Comparison of ENCODE assay signal across 8 mouse cellular contexts in the genomic region with DNA sequence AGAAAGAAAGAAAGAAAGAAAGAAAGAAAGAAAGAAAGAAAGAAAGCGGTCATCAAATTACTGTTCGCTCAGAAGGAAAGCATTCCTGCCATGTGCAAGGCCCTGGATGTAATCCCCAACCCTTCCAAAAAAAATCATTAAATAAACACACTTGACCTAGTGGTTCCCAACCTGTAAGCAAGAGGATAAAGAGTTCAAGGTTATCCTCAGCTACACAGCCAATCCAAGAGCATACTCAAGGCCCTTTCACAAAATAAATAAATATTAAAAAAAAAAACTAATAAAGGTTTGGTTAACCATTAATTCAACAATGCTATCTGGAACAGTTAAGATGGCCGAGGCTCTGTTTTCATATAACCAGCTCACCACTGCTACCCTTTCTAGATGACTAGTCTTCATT. TPM values are rescaled to one million over a fixed set of nuclear protein-coding genes. Genes with fewer than 3 reads are reported as not detected.
A peak's percentile ranks its signal among the peaks of the same experiment; 100 is the strongest.
DNase-seq lines count a peak whose midpoint lies in the region; ATAC-seq and TF ChIP-seq lines count a peak whose summit lies in the region.

No protein-coding gene starts in this region.

- peak overlapping the region; percentile 66 for H3K9ac ChIP-seq in liver, adult 2 months (ENCODE audit: low read depth, low read length)
- H3K9ac ChIP-seq in forebrain, embryonic 11.5 days (ENCODE audit: low read length), result peak overlapping the region; percentile 29; the same call in 1 of the 2 replicates
- no peak overlapping the region for H3K9ac ChIP-seq in limb, embryonic 11.5 days (ENCODE audit: low read length)
- H3K9ac ChIP-seq in neural tube, embryonic 15.5 days (replicated peaks), result peak overlapping the region; percentile 76

- H3K36me3 ChIP-seq in liver, adult 2 months (ENCODE audit: control insufficient read depth, insufficient read depth, low read length), result no peaks in the 10 kb centered on the region
- no peaks in the 10 kb centered on the region for H3K36me3 ChIP-seq in forebrain, embryonic 11.5 days (ENCODE audit: control insufficient read depth, insufficient read depth, low read length)
- no peaks in the 10 kb centered on the region for H3K36me3 ChIP-seq in limb, embryonic 11.5 days (ENCODE audit: control insufficient read depth, insufficient read depth, low read length)
- H3K36me3 ChIP-seq in neural tube, embryonic 15.5 days, result no peaks in the 10 kb centered on the region

- peak; percentile 98 for DNase-seq in liver, adult 2 months (ENCODE audit: extremely low read depth, low read depth, low spot score)
- DNase-seq in liver, result no peak
- DNase-seq in forebrain, embryonic 11.5 days (ENCODE audit: low spot score), result no peak
- no peak for DNase-seq in limb, embryonic 11.5 days (ENCODE audit: low spot score)
- no peak for DNase-seq in spleen, postnatal 36 days (ENCODE audit: low spot score in 2 of 2)
- no peak for DNase-seq in spleen, postnatal 4 days (ENCODE audit: low spot score in 2 of 2)
- no peak for DNase-seq in left cerebral cortex, adult 11 months (ENCODE audit: low spot score)

- 24% methylated on average over 3 of the region's 3 CpGs for WGBS in liver, adult 2 months
- 75% methylated on average over 3 of the region's 3 CpGs for WGBS in forebrain, embryonic 11.5 days
- WGBS in limb, embryonic 11.5 days, result 77% methylated on average over 3 of the region's 3 CpGs
- 64% methylated on average over 3 of the region's 3 CpGs for WGBS in neural tube, embryonic 15.5 days

- H3K79me2 ChIP-seq in liver, adult 2 months (ENCODE audit: control insufficient read depth, insufficient read depth, low read length), result peaks cover 4% of the 10 kb centered on the region; the same call in 1 of the 2 replicates

- H3K4me2 ChIP-seq in forebrain, embryonic 11.5 days (ENCODE audit: low read depth, low read length, severe bottlenecking), result peak overlapping the region; percentile 97
- H3K4me2 ChIP-seq in limb, embryonic 11.5 days (ENCODE audit: low read depth, severe bottlenecking), result peak overlapping the region; percentile 99; the same call in 1 of the 2 replicates
- peak overlapping the region; percentile 90 for H3K4me2 ChIP-seq in neural tube, embryonic 15.5 days

- H3K27ac ChIP-seq in liver, adult 2 months (replicated peaks; ENCODE audit: insufficient read depth, low read depth, low read length), result peak overlapping the region; percentile 96
- H3K27ac ChIP-seq in forebrain, embryonic 11.5 days (ENCODE audit: low read depth, low read length), result no peak overlapping the region
- H3K27ac ChIP-seq in limb, embryonic 11.5 days (replicated peaks; ENCODE audit: low read depth, low read length), result no peak overlapping the region
- peak overlapping the region; percentile 95 for H3K27ac ChIP-seq in neural tube, embryonic 15.5 days (replicated peaks)

- no peaks in the 10 kb centered on the region for H3K9me3 ChIP-seq in forebrain, embryonic 11.5 days (ENCODE audit: control insufficient read depth, low read length)
- no peaks in the 10 kb centered on the region for H3K9me3 ChIP-seq in limb, embryonic 11.5 days (ENCODE audit: control insufficient read depth, low read length)
- H3K9me3 ChIP-seq in neural tube, embryonic 15.5 days (replicated peaks), result no peaks in the 10 kb centered on the region

- H3K4me1 ChIP-seq in liver, adult 2 months (ENCODE audit: control insufficient read depth, insufficient read depth, low read length), result peaks cover 12% of the 10 kb centered on the region
- H3K4me1 ChIP-seq in forebrain, embryonic 11.5 days (replicated peaks; ENCODE audit: control insufficient read depth, insufficient read depth, low read length), result peaks cover 10% of the 10 kb centered on the region
- H3K4me1 ChIP-seq in limb, embryonic 11.5 days (ENCODE audit: control insufficient read depth, insufficient read depth, low read length), result peaks cover 11% of the 10 kb centered on the region
- peaks cover 31% of the 10 kb centered on the region for H3K4me1 ChIP-seq in neural tube, embryonic 15.5 days

- no peak for ATAC-seq in forebrain, embryonic 11.5 days (replicated peaks; ENCODE audit: low FRiP score)
- ATAC-seq in limb, embryonic 11.5 days (ENCODE audit: insufficient number of reproducible peaks, low FRiP score, low TSS enrichment, low read depth), result no peak
- ATAC-seq in neural tube, embryonic 15.5 days (ENCODE audit: low FRiP score), result no peak

- TF ChIP-seq CTCF in liver, adult 2 months (IDR thresholded peaks at IDR 0.05; ENCODE audit: low read depth, low read length), result no peak

- H3K4me3 ChIP-seq in liver, adult 2 months (ENCODE audit: insufficient read depth, low read depth, low read length), result peak overlapping the region; percentile 42
- H3K4me3 ChIP-seq in forebrain, embryonic 11.5 days (ENCODE audit: low read depth, low read length), result peak overlapping the region; percentile 73; the same call in 1 of the 2 replicates
- H3K4me3 ChIP-seq in limb, embryonic 11.5 days (ENCODE audit: low read depth, low read length), result 0 out of 2 replicates have a peak overlapping the region, but pooled peaks have one; percentile 69
- peak overlapping the region; percentile 80 for H3K4me3 ChIP-seq in neural tube, embryonic 15.5 days (replicated peaks)

- TF ChIP-seq POLR2A in liver, adult 2 months (IDR thresholded peaks at IDR 0.05; ENCODE audit: extremely low read depth, insufficient read depth, low read length), result no peak

- no peaks in the 10 kb centered on the region for H3K27me3 ChIP-seq in liver, adult 2 months (ENCODE audit: control insufficient read depth, insufficient read depth, low read length)
- no peaks in the 10 kb centered on the region for H3K27me3 ChIP-seq in forebrain, embryonic 11.5 days (ENCODE audit: control insufficient read depth, insufficient read depth, low read length)
- H3K27me3 ChIP-seq in limb, embryonic 11.5 days (ENCODE audit: control insufficient read depth, insufficient read depth, low read length), result peaks cover 19% of the 10 kb centered on the region
- H3K27me3 ChIP-seq in neural tube, embryonic 15.5 days (replicated peaks), result no peaks in the 10 kb centered on the region

RNA-seq across cellular contexts. Expression of gene Frat1, which starts 0.8 kb away (rescaled TPM):
- total RNA-seq in liver, adult 2 months (2014; rRNA removed), result 1.9 and 3.3 TPM in 2 replicates
- polyA plus RNA-seq in liver, adult 2 months (2012; rRNA removed), result 5.5 and 5.6 TPM in 2 replicates
- polyA plus RNA-seq in forebrain, embryonic 11.5 days (2014; fragmentation: Nextera tagmentation; extraction: Ambion mirVana), result 12.7 and 13.2 TPM in 2 replicates
- 3.9 and 5.2 TPM in 2 replicates for polyA plus RNA-seq in limb, embryonic 11.5 days (2014; fragmentation: Nextera tagmentation; extraction: Ambion mirVana)
- 20.1 and 22.7 TPM in 2 replicates for polyA plus RNA-seq in neural tube, embryonic 15.5 days (2015; fragmentation: Nextera tagmentation; extraction: Ambion mirVana)

RNA-seq across cellular contexts. Expression of gene Frat2, which starts 19.0 kb away (rescaled TPM):
- total RNA-seq in liver, adult 2 months (2014; rRNA removed), result 0.87 and 1.3 TPM in 2 replicates
- 2.2 and 2.4 TPM in 2 replicates for polyA plus RNA-seq in liver, adult 2 months (2012; rRNA removed)
- polyA plus RNA-seq in forebrain, embryonic 11.5 days (2014; fragmentation: Nextera tagmentation; extraction: Ambion mirVana), result 10.4 and 14.1 TPM in 2 replicates
- 2.4 and 2.7 TPM in 2 replicates for polyA plus RNA-seq in limb, embryonic 11.5 days (2014; fragmentation: Nextera tagmentation; extraction: Ambion mirVana)
- 7.0 and 7.1 TPM in 2 replicates for polyA plus RNA-seq in neural tube, embryonic 15.5 days (2015; fragmentation: Nextera tagmentation; extraction: Ambion mirVana)

RNA-seq across cellular contexts. Expression of gene Arhgap19, which starts 27.1 kb away (rescaled TPM):
- 1.9 and 2.8 TPM in 2 replicates for total RNA-seq in liver, adult 2 months (2014; rRNA removed)
- polyA plus RNA-seq in liver, adult 2 months (2012; rRNA removed), result 0.72 and 1.2 TPM in 2 replicates
- polyA plus RNA-seq in forebrain, embryonic 11.5 days (2014; fragmentation: Nextera tagmentation; extraction: Ambion mirVana), result 44.1 and 48.4 TPM in 2 replicates
- 43.6 and 44.1 TPM in 2 replicates for polyA plus RNA-seq in limb, embryonic 11.5 days (2014; fragmentation: Nextera tagmentation; extraction: Ambion mirVana)
- 4.8 and 8.7 TPM in 2 replicates for polyA plus RNA-seq in neural tube, embryonic 15.5 days (2015; fragmentation: Nextera tagmentation; extraction: Ambion mirVana)

Comparison
In these comparisons a context has a peak if more than half of its experiments do, and no peak if none do; other contexts are left out.
1. H3K27ac ChIP-seq: peak in liver, adult 2 months (single experiment) and neural tube, embryonic 15.5 days (single experiment); none in forebrain, embryonic 11.5 days (single experiment) and limb, embryonic 11.5 days (single experiment).
2. Peak in every context shown above with its lines, with median percentiles within 50 percentile points of each other: H3K4me3 ChIP-seq and H3K4me2 ChIP-seq.